Mouse (Mus musculus) heart, embryonic 13.5 days (tissue): Measurements from ENCODE around the gene Arid3a. TPM values are rescaled to one million over a fixed set of nuclear protein-coding genes. Genes with fewer than 3 reads are reported as not detected.
A peak's percentile ranks its signal among the peaks of the same experiment; 100 is the strongest.

Experiments
- ATAC-seq: fragments of 200-750 bp; cut with Nextera tagmentation; 2 replicates; pipeline ENCODE4 v1.8.0; 2017; ENCODE audit warnings: moderate TSS enrichment; ENCODE audit not compliant: insufficient number of reproducible peaks, low FRiP score, low TSS enrichment; ENCODE audit errors: extremely low read depth
- H3K27ac ChIP-seq: fragments of 300-500 bp; sonication (generic); replicated peaks from 2 replicates; pipeline ENCODE4 v1.5.1; 2015; ENCODE audit warnings: moderate library complexity, mild to moderate bottlenecking, inconsistent platforms
- H3K27me3 ChIP-seq: fragments of 300-500 bp; sonication (generic); replicated peaks from 2 replicates; pipeline ENCODE4 v1.6.1; 2015; ENCODE audit warnings: mild to moderate bottlenecking, inconsistent platforms
- H3K36me3 ChIP-seq: fragments of 300-500 bp; sonication (generic); 2 replicates; pipeline ENCODE4 v1.6.1; 2015; ENCODE audit warnings: mild to moderate bottlenecking, inconsistent platforms
- H3K4me1 ChIP-seq: fragments of 300-500 bp; sonication (generic); 2 replicates; pipeline ENCODE4 v1.6.1; 2015; ENCODE audit warnings: inconsistent platforms
- H3K4me2 ChIP-seq: fragments of 300-500 bp; sonication (generic); 2 replicates; pipeline ENCODE4 v1.6.1; 2015; ENCODE audit warnings: inconsistent platforms, mild to moderate bottlenecking, moderate library complexity
- H3K4me3 ChIP-seq: fragments of 300-500 bp; sonication (generic); 2 replicates; pipeline ENCODE4 v1.5.1; 2015; ENCODE audit warnings: moderate library complexity, mild to moderate bottlenecking, inconsistent platforms
- H3K9ac ChIP-seq: fragments of 300-500 bp; sonication (generic); 2 replicates; pipeline ENCODE4 v1.6.1; 2015; ENCODE audit warnings: inconsistent platforms, mild to moderate bottlenecking, moderate library complexity
- H3K9me3 ChIP-seq: fragments of 300-500 bp; sonication (generic); 2 replicates; pipeline ENCODE4 v1.6.1; 2016; ENCODE audit warnings: inconsistent platforms
- WGBS: fragments of 180-500 bp; shearing (Covaris S2); methylation state at CpG from one replicate; pipeline ENCODE4 v1.1.7; 2015; ENCODE audit warnings: mixed read lengths; 5-methylcytosine and 5-hydroxymethylcytosine counted together
- polyA plus RNA-seq: library from polyadenylated mRNA; unstranded; fragments of >200 nt; fragmentation: Nextera tagmentation; extraction: Ambion mirVana; gene quantifications from 2 replicates; pipeline ENCODE4 v1.2.1, GENCODE M21; 2015

Arid3a gene
- polyA plus RNA-seq, 1 experiment from 2014 or later, result 4.2 TPM

GRCm38 (mm10) chr10:79991099-79991498 lies 64.3 kb downstream of the Arid3a start:
- peaks cover 53% of the 10 kb centered on the region for H3K36me3 ChIP-seq
- no peak overlapping the region for H3K27ac ChIP-seq
- H3K4me2 ChIP-seq, result peak overlapping the region; percentile 96
- H3K9ac ChIP-seq, result 0 out of 2 replicates have a peak overlapping the region, but pooled peaks have one; percentile 9
- WGBS, result 74% methylated on average over 12 of the region's 12 CpGs
- H3K4me3 ChIP-seq, result peak overlapping the region; percentile 84; the same call in 1 of the 2 replicates
- ATAC-seq, result no peak
- peaks cover 39% of the 10 kb centered on the region for H3K4me1 ChIP-seq
- no peaks in the 10 kb centered on the region for H3K9me3 ChIP-seq
- H3K27me3 ChIP-seq, result no peaks in the 10 kb centered on the region

GRCm38 (mm10) chr10:79991548-79991947 lies 64.7 kb downstream of the Arid3a start:
- peaks cover 53% of the 10 kb centered on the region for H3K36me3 ChIP-seq
- H3K4me3 ChIP-seq, result no peak overlapping the region
- H3K27me3 ChIP-seq, result no peaks in the 10 kb centered on the region
- H3K4me2 ChIP-seq, result peak overlapping the region; percentile 96; the same call in 1 of the 2 replicates
- no peak overlapping the region for H3K9ac ChIP-seq
- H3K4me1 ChIP-seq, result peaks cover 35% of the 10 kb centered on the region
- WGBS, result 83% methylated on average over 6 of the region's 6 CpGs
- ATAC-seq, result no peak
- H3K9me3 ChIP-seq, result no peaks in the 10 kb centered on the region
- no peak overlapping the region for H3K27ac ChIP-seq

- Histone ChIP-seq H3K9me3 (no peaks in the 10 kb centered on the region), H3K36me3 (peaks cover 53% of the 10 kb centered on the region), H3K4me2 (no peak overlapping the region), H3K4me3 (no peak overlapping the region), H3K9ac (peak overlapping the region; percentile 47; the same call in 1 of the 2 replicates), H3K27me3 (0 out of 2 replicates have a peak, but pooled peaks cover 7% of the 10 kb centered on the region), H3K27ac (no peak overlapping the region), H3K4me1 (peaks cover 30% of the 10 kb centered on the region)
- WGBS, result 74% methylated on average over 16 of the region's 16 CpGs
- no peak for ATAC-seq
These were observed 67.7 kb downstream of the Arid3a start for GRCm38 (mm10) chr10:79994397-79995115.

GRCm38 (mm10) chr10:79995636-79996035 lies 68.8 kb downstream of the Arid3a start:
- Histone ChIP-seq H3K9ac (no peak overlapping the region), H3K4me2 (peak overlapping the region; percentile 78; the same call in 1 of the 2 replicates), H3K27ac (peak overlapping the region; percentile 51), H3K36me3 (peaks cover 53% of the 10 kb centered on the region), H3K4me1 (peaks cover 22% of the 10 kb centered on the region), H3K9me3 (no peaks in the 10 kb centered on the region), H3K27me3 (peaks cover 12% of the 10 kb centered on the region; the same call in 1 of the 2 replicates), H3K4me3 (peak overlapping the region; percentile 61)
- ATAC-seq, result no peak
- WGBS, result 74% methylated on average over 1 of the region's 1 CpGs

- Histone ChIP-seq H3K36me3 (peaks cover 44% of the 10 kb centered on the region), H3K9ac (peak within 1 kb of the TSS; percentile 83), H3K9me3 (no peaks in the 10 kb centered on the region), H3K4me2 (peak within 1 kb of the TSS; percentile 78), H3K4me1 (peaks cover 15% of the 10 kb centered on the region), H3K4me3 (peak within 1 kb of the TSS; percentile 61), H3K27me3 (peaks cover 17% of the 10 kb centered on the region), H3K27ac (peak within 1 kb of the TSS; percentile 75)
- ATAC-seq, result peak; percentile 71
- under 1% methylated on average over 34 of the region's 34 CpGs for WGBS
These were observed 69.6 kb downstream of the Arid3a start, which contains the start of gene Abca7 for GRCm38 (mm10) chr10:79996272-79997033. TSS of gene Abca7 (plus strand) at chr10:79996494.

GRCm38 (mm10) chr10:79997034-79997760 lies 70.4 kb downstream of the Arid3a start:
- Histone ChIP-seq H3K27ac (peak overlapping the region; percentile 75), H3K4me2 (peak overlapping the region; percentile 78), H3K27me3 (peaks cover 24% of the 10 kb centered on the region), H3K4me1 (peaks cover 16% of the 10 kb centered on the region), H3K9ac (peak overlapping the region; percentile 83), H3K4me3 (peak overlapping the region; percentile 61), H3K36me3 (peaks cover 37% of the 10 kb centered on the region), H3K9me3 (no peaks in the 10 kb centered on the region)
- ATAC-seq, result no peak; the same call in none of the 2 replicates
- WGBS, result 1% methylated on average over 35 of the region's 35 CpGs

GRCm38 (mm10) chr10:79997819-79998218 lies 71.0 kb downstream of the Arid3a start:
- H3K9ac ChIP-seq, result peak overlapping the region; percentile 83

GRCm38 (mm10) chr10:80001945-80002344 lies 75.1 kb downstream of the Arid3a start:
- no peak for ATAC-seq
- H3K9ac ChIP-seq, result no peak overlapping the region
- no peaks in the 10 kb centered on the region for H3K9me3 ChIP-seq
- WGBS, result 73% methylated on average over 9 of the region's 9 CpGs
- H3K4me1 ChIP-seq, result peaks cover 33% of the 10 kb centered on the region
- H3K27ac ChIP-seq, result no peak overlapping the region
- peaks cover 38% of the 10 kb centered on the region for H3K27me3 ChIP-seq
- H3K4me3 ChIP-seq, result no peak overlapping the region
- H3K4me2 ChIP-seq, result no peak overlapping the region
- no peaks in the 10 kb centered on the region for H3K36me3 ChIP-seq

More at GRCm38 (mm10) chr10:79997819-79998218, 71.0 kb downstream of the Arid3a start:
- peaks cover 31% of the 10 kb centered on the region for H3K36me3 ChIP-seq
- no peak for ATAC-seq
- WGBS, result 10% methylated on average over 15 of the region's 15 CpGs
- H3K9me3 ChIP-seq, result no peaks in the 10 kb centered on the region
- H3K27me3 ChIP-seq, result peaks cover 30% of the 10 kb centered on the region
- peak overlapping the region; percentile 78 for H3K4me2 ChIP-seq
- H3K27ac ChIP-seq, result peak overlapping the region; percentile 75
- peak overlapping the region; percentile 61 for H3K4me3 ChIP-seq
- H3K4me1 ChIP-seq, result peaks cover 22% of the 10 kb centered on the region

- Histone ChIP-seq H3K4me3 (no peak overlapping the region), H3K4me1 (peaks cover 27% of the 10 kb centered on the region), H3K27me3 (peaks cover 38% of the 10 kb centered on the region), H3K4me2 (peak overlapping the region; percentile 6), H3K36me3 (no peaks in the 10 kb centered on the region), H3K27ac (no peak overlapping the region), H3K9ac (peak overlapping the region; percentile 54; the same call in 1 of the 2 replicates), H3K9me3 (no peaks in the 10 kb centered on the region)
- 28% methylated on average over 21 of the region's 21 CpGs for WGBS
- no peak for ATAC-seq
These were observed 76.0 kb downstream of the Arid3a start for GRCm38 (mm10) chr10:80002829-80003228.

GRCm38 (mm10) chr10:80003374-80004232 lies 76.8 kb downstream of the Arid3a start:
- 43% methylated on average over 9 of the region's 9 CpGs for WGBS
- no peak overlapping the region for H3K4me3 ChIP-seq
- no peaks in the 10 kb centered on the region for H3K9me3 ChIP-seq
- no peak overlapping the region for H3K4me2 ChIP-seq
- peaks cover 21% of the 10 kb centered on the region for H3K4me1 ChIP-seq
- H3K27ac ChIP-seq, result no peak overlapping the region
- peak overlapping the region; percentile 54 for H3K9ac ChIP-seq
- ATAC-seq, result no peak
- H3K36me3 ChIP-seq, result peaks cover 6% of the 10 kb centered on the region
- peaks cover 38% of the 10 kb centered on the region for H3K27me3 ChIP-seq
